Mouse (Mus musculus) B cell, adult 62 days (primary cell): Measurements from ENCODE around the gene Gm13279. TPM values are rescaled to one million over a fixed set of nuclear protein-coding genes. Genes with fewer than 3 reads are reported as not detected.

Experiments used
- total RNA-seq: library from RNA; stranded (reverse); gene quantifications from 4 replicates; pipeline ENCODE4 v1.2.4, GENCODE M21; 2023

The Gm13279 gene
- total RNA-seq, 1 experiment from 2014 or later = not detected

Other genes with a start within 250 kb of the Gm13279 start
- gene Ifna15, start 239.2 kb upstream of the Gm13279 start, total RNA-seq = not detected in 4 replicates
- gene Ifna14, start 225.6 kb upstream of the Gm13279 start, total RNA-seq = not detected in 4 replicates
- not detected in 4 replicates for gene Ifna9, start 205.0 kb upstream of the Gm13279 start, total RNA-seq
- not detected in 4 replicates for gene Ifna12, start 194.0 kb upstream of the Gm13279 start, total RNA-seq
- not detected in 4 replicates for gene C87499, start 163.0 kb upstream of the Gm13279 start, total RNA-seq
- not detected in 4 replicates for gene Ifna13, start 152.9 kb upstream of the Gm13279 start, total RNA-seq
- not detected in 4 replicates for gene Ifna16, start 120.5 kb upstream of the Gm13279 start, total RNA-seq
- gene Ifna2, start 113.5 kb upstream of the Gm13279 start, total RNA-seq = not detected in 4 replicates
- gene Ifnab, start 106.0 kb upstream of the Gm13279 start, total RNA-seq = not detected in 4 replicates
- gene Gm26566, start 75.6 kb upstream of the Gm13279 start, total RNA-seq = not detected in 4 replicates
- gene Klhl9, start 74.9 kb upstream of the Gm13279 start, total RNA-seq = 14.4 to 16.1 TPM (median 15.0 TPM) in 4 replicates
- gene Gm13271, start 42.5 kb upstream of the Gm13279 start, total RNA-seq = not detected in 4 replicates
- gene Gm13283, start 37.3 kb upstream of the Gm13279 start, total RNA-seq = not detected in 4 replicates
- not detected in 4 replicates for gene Gm13290, start 23.6 kb upstream of the Gm13279 start, total RNA-seq
- not detected in 4 replicates for gene Gm13289, start 20.5 kb upstream of the Gm13279 start, total RNA-seq
- not detected in 4 replicates for gene Gm13272, start 17.5 kb upstream of the Gm13279 start, total RNA-seq
- not detected in 4 replicates for gene Ifnz, start 15.3 kb upstream of the Gm13279 start, total RNA-seq
- gene Gm13276, start 11.7 kb upstream of the Gm13279 start, total RNA-seq = not detected in 4 replicates
- not detected in 4 replicates for gene Gm13277, start 8.8 kb upstream of the Gm13279 start, total RNA-seq
- not detected in 4 replicates for gene Gm13278, start 5.8 kb upstream of the Gm13279 start, total RNA-seq
- not detected in 4 replicates for gene Gm13275, start 2.9 kb upstream of the Gm13279 start, total RNA-seq
- gene Gm13285, start 2.3 kb downstream of the Gm13279 start, total RNA-seq = not detected in 4 replicates
- not detected in 4 replicates for gene Gm13287, start 5.9 kb downstream of the Gm13279 start, total RNA-seq
- gene Gm13288, start 8.1 kb downstream of the Gm13279 start, total RNA-seq = not detected in 4 replicates
- gene Ifna7, start 18.8 kb downstream of the Gm13279 start, total RNA-seq = not detected in 4 replicates
- not detected in 4 replicates for gene Ifna11, start 22.6 kb downstream of the Gm13279 start, total RNA-seq
- gene Ifna6, start 30.0 kb downstream of the Gm13279 start, total RNA-seq = not detected in 4 replicates
- gene Ifna5, start 38.1 kb downstream of the Gm13279 start, total RNA-seq = not detected in 4 replicates
- gene Ifna4, start 44.5 kb downstream of the Gm13279 start, total RNA-seq = not detected in 4 replicates
- not detected in 4 replicates for gene Ifna1, start 52.7 kb downstream of the Gm13279 start, total RNA-seq
- gene Ifne, start 82.8 kb downstream of the Gm13279 start, total RNA-seq = not detected in 4 replicates